Mouse (Mus musculus) brain, adult 10 weeks (tissue): Measurements from ENCODE around the gene Cdhr5. TPM values are rescaled to one million over a fixed set of nuclear protein-coding genes. Genes with fewer than 3 reads are reported as not detected.

Source experiments
- polyA plus RNA-seq: library from polyadenylated mRNA; stranded (reverse); fragments of 350-450 nt; fragmentation: Illumina TruSeq; extraction: RNeasy Lipid Tissue Mini Kit (QIAGEN cat#74804); gene quantifications from one replicate; pipeline ENCODE4 v1.2.3, GENCODE M21; 2015; ENCODE audit warnings: low read depth, low replicate concordance

Cdhr5 gene
- not detected for polyA plus RNA-seq

DNA sequence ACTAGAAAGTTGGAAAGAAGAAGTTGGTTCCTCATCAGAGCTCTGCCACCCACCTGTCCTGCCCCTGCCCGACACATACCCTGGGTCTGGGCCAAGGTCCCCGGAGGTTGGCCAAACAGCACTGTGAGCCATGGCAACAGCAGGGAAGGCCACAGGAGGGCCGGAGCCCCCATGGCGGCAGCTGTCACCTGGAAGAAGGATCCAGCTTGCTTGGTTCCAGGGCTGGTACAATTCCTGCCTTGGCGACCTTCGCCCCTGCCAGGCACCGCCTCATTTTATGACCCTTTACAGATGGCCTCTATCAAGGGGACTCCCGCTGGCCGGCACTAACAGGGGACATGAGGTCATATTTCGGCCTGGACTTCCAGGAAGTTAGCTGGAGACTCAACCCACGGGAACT, at the start of gene Cdhr5:
Gene Cdhr5 (minus strand): TSS at position 241 of the 400 bp plus-strand sequence.

DNA sequence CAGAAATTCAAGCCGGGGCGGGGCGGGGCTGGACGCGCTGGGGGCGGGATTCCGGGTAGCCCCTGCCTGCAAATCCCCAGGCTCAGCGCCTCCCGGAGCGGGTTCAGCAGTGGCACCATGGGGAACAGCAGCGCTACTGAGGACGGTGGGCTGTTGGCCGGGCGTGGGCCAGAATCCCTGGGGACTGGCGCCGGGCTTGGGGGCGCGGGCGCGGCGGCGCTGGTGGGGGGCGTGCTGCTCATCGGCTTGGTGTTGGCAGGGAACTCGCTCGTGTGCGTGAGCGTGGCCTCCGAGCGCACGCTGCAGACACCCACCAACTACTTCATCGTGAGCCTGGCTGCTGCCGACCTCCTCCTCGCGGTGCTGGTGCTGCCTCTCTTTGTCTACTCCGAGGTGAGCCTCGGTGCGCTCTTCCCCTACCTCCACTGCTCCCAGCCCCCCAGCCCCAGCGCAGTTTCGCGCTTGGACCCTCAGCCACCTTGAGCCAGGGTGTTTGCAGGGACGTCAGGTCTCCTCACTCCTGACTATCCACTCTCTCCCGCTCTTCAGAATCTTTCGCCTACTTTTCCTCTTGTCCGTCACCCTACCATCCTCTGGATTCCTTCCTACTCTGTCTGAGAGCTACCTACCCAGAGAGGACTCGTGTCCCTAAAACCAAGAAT, 15.5 kb upstream of the Cdhr5 start, which contains the start of gene Drd4:
Gene Drd4 (plus strand): TSS at position 86 of the 662 bp plus-strand sequence.

DNA sequence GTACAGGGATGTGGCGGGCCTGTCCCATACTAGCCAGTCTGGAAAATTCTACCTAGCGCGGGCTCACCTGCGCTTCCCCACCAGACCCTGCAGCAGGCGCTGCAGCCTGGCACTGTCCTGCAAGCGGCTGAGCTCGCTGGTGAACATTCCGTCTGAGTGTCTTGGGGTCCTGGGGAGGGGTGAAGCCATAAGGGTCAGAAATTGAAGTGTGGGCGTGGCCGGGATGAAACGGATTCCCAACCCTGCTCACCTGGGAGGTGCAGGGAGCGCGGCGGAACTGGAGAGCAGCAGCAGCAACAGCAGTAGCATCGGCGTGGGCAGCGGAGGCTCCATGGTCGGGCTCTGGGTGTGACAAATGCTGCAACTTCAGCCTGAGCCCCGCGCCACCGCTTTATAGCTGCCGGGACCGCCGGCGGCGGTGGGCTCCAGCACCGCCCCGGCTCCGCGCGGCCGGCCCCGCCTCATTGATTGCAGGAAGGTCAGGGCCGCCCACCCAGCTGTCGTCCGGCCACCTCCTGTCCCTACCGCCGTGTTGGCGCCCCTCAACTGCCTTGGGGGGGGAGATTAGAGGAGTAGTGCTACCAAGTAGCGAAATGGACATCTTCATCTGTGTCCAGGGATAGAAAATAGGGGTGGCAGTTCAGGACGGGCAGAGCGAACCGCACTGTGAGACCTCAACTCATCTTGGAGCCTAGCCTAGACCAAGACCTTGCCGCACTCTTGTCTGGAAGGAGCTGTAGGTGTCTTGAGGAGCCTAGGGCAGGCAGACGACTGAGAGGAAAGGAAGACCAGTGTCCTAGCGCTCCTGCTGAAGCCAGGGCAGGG, 2.4 kb upstream of the Cdhr5 start, which contains the start of gene Sct:
Gene Sct (minus strand): TSS at position 368 of the 825 bp plus-strand sequence.

DNA sequence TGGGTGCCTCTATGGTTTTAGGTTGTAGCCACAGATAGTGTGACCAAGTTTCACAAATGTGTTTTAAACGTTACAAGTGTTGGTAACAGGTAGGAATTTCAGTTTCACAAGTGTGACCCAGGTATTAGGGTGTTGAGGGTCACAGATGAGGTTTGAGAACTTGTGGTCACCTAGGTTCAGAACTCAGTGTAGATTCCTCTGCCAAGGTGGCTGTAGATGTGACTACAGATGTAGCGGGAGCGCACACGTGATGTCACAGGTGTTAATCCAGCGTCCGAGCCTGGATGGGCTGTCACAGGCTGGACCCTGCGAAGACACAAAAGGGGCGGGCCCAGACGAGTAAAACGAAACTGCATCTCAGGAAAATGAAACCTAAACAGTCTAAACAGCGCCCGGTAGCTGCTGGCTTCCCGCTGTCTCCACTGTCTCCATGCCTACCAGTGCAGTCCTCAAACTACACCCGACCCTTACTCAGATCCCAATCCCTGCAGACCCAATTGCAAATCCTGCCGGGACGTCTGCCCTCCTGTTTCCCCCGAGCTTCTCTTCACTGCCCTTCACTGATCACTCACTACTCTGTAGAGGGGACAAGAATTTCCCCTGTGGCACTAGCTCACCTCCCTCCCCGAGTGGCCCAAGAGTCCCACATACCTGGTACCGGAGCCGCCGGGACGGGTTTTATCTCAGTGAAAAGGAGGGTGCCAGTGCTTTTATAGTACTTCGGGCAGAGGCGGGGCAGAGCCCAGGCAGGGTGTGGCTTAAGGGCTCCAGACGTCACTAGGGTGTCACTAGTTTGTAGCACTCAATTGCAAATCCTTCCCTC, 10.6 kb downstream of the Cdhr5 start, which contains the start of gene Irf7:
Gene Irf7 (minus strand): TSS at position 743 of the 823 bp plus-strand sequence.

DNA sequence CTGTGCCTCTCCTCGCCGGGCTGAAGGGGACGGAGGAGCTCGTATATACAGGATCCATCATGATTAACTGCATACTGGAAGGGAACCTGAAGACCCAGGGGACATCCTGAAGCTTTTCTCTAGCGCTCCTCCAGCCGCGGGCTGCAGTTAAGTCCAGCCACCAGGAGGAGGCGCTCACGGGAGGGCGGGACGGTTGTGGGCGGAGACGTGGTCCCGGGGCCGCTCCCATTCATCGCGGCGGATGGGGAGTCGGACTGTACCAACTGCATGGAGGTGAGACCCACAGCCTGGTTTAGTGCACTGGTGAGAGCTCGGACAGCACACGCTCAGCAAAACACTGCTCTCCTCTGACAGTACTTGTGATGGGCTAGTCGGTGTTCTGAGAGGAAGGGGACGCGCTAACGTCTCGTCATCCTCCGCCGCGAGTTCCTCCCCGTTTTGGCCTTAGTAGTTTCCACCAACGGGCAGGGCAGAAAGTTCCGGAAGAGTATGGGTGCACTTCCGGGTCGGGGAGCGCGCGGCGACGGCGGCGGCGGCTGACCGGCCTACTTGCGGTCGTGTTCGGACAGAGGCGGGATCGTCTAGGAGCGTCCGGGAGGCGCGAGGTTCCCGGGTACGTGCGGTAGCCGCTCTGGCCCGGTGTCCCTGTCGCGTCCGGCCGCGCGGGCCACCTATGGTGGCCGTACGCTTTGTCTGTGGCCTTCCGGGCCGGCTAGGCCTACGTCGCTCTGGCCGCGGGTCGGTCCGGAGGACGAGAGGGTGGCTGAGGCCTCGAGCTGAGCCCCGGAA, 48.1 kb downstream of the Cdhr5 start, which contains the start of gene Phrf1:
Gene Phrf1 (plus strand): TSS at position 506 of the 789 bp plus-strand sequence.

Other genes starting within 250 kb of the Cdhr5 start
- not detected for gene Gm17387, start 247.7 kb downstream of the Cdhr5 start, polyA plus RNA-seq
- 44.9 TPM for gene B4galnt4, start 215.7 kb downstream of the Cdhr5 start, polyA plus RNA-seq
- not detected for gene Pkp3, start 198.6 kb downstream of the Cdhr5 start, polyA plus RNA-seq
- gene Sigirr, start 176.2 kb downstream of the Cdhr5 start, polyA plus RNA-seq, result 2.7 TPM
- gene Ano9, start 159.0 kb downstream of the Cdhr5 start, polyA plus RNA-seq, result not detected
- gene Ptdss2, start 154.4 kb downstream of the Cdhr5 start, polyA plus RNA-seq, result 59.5 TPM
- gene Rnh1, start 103.9 kb downstream of the Cdhr5 start, polyA plus RNA-seq, result 53.6 TPM
- gene Hras, start 82.8 kb downstream of the Cdhr5 start, polyA plus RNA-seq, result 235 TPM
- gene Lrrc56, start 82.6 kb downstream of the Cdhr5 start, polyA plus RNA-seq, result 3.7 TPM
- gene Lmntd2, start 62.7 kb downstream of the Cdhr5 start, polyA plus RNA-seq, result not detected
- 2.9 TPM for gene Rassf7, start 60.9 kb downstream of the Cdhr5 start, polyA plus RNA-seq
- 41.3 TPM for gene Phrf1, start 48.0 kb downstream of the Cdhr5 start, polyA plus RNA-seq
- 3.1 TPM for gene Irf7, start 10.3 kb downstream of the Cdhr5 start, polyA plus RNA-seq
- not detected for gene Sct, start 2.3 kb upstream of the Cdhr5 start, polyA plus RNA-seq
- gene Drd4, start 15.2 kb upstream of the Cdhr5 start, polyA plus RNA-seq, result 0.25 TPM
- 47.0 TPM for gene Deaf1, start 50.9 kb upstream of the Cdhr5 start, polyA plus RNA-seq
- 50.5 TPM for gene Tmem80, start 51.0 kb upstream of the Cdhr5 start, polyA plus RNA-seq
- 6.6 TPM for gene Eps8l2, start 62.1 kb upstream of the Cdhr5 start, polyA plus RNA-seq
- gene Taldo1, start 115.4 kb upstream of the Cdhr5 start, polyA plus RNA-seq, result 181 TPM
- 34.3 TPM for gene Gatd1, start 137.3 kb upstream of the Cdhr5 start, polyA plus RNA-seq
- gene Cend1, start 152.7 kb upstream of the Cdhr5 start, polyA plus RNA-seq, result 400 TPM
- gene Slc25a22, start 161.1 kb upstream of the Cdhr5 start, polyA plus RNA-seq, result 208 TPM
- gene Pidd1, start 167.2 kb upstream of the Cdhr5 start, polyA plus RNA-seq, result 2.1 TPM
- 731 TPM for gene Rplp2, start 170.6 kb upstream of the Cdhr5 start, polyA plus RNA-seq
- gene Pnpla2, start 178.4 kb upstream of the Cdhr5 start, polyA plus RNA-seq, result 18.9 TPM
- 4.0 TPM for gene Cracr2b, start 184.3 kb upstream of the Cdhr5 start, polyA plus RNA-seq
- 42.1 TPM for gene Cd151, start 190.6 kb upstream of the Cdhr5 start, polyA plus RNA-seq
- gene Polr2l, start 198.3 kb upstream of the Cdhr5 start, polyA plus RNA-seq, result 45.8 TPM
- gene Tspan4, start 198.5 kb upstream of the Cdhr5 start, polyA plus RNA-seq, result 20.6 TPM